Mouse (Mus musculus) CD4-positive, CD25-positive, alpha-beta regulatory T cell, adult 9 weeks (primary cell): Measurements from ENCODE around the gene Xlr. TPM values are rescaled to one million over a fixed set of nuclear protein-coding genes. Genes with fewer than 3 reads are reported as not detected.

Experiments
- polyA plus RNA-seq: library from polyadenylated mRNA; unstranded; fragments of 100-300 nt; shearing (Covaris generic); gene quantifications from one replicate; pipeline ENCODE4 v1.2.1, GENCODE M21; 2017

Gene Xlr
- polyA plus RNA-seq, result 3.9 TPM

GRCm38 (mm10) chrX:53797519-53797918, at the start of gene Xlr:
Gene Xlr, minus strand, starts transcription at chrX:53797706.

GRCm38 (mm10) chrX:53776276-53776675, 21.2 kb downstream of the Xlr start, which contains the start of gene Zfp36l3:
Gene Zfp36l3, minus strand, starts transcription at chrX:53776394.

GRCm38 (mm10) chrX:53757736-53758135, 39.8 kb downstream of the Xlr start, which contains the start of gene 1700013H16Rik:
Gene 1700013H16Rik, minus strand, starts transcription at chrX:53757831.

Other genes starting within 250 kb of the Xlr start
- 31.2 TPM for gene Rtl8c, start 189.7 kb downstream of the Xlr start, polyA plus RNA-seq
- gene Gm14597, start 188.7 kb downstream of the Xlr start, polyA plus RNA-seq, result not detected
- 34.5 TPM for gene Rtl8a, start 154.0 kb downstream of the Xlr start, polyA plus RNA-seq
- gene Rtl8b, start 127.3 kb downstream of the Xlr start, polyA plus RNA-seq, result 23.2 TPM
- not detected for gene 4930502E18Rik, start 72.9 kb downstream of the Xlr start, polyA plus RNA-seq
- not detected for gene 1700013H16Rik, start 39.9 kb downstream of the Xlr start, polyA plus RNA-seq
- not detected for gene Zfp36l3, start 21.3 kb downstream of the Xlr start, polyA plus RNA-seq